In genomic region chr12:89436519-89436918, GRCm38 (mm10) we compare ENCODE assay signal across 28 mouse cellular contexts.
A peak's percentile ranks its signal among the peaks of the same experiment; 100 is the strongest.
DNase-seq lines count a peak whose midpoint lies in the region; ATAC-seq and TF ChIP-seq lines count a peak whose summit lies in the region.
"Had no signal": no experiment of that assay in that cellular context is flagged by ENCODE, and none has a peak within 500 bp of the region (broad histone marks: within the 10 kb centered on the region; RNA-seq: fewer than 3 reads in every experiment).

No protein-coding gene starts in this region.

- TF ChIP-seq CTCF in heart, postnatal 0 days (IDR thresholded peaks at IDR 0.05; ENCODE audit: low read depth) = no peak
- TF ChIP-seq CTCF in lung, embryonic 14.5 days (IDR thresholded peaks at IDR 0.05; ENCODE audit: low read depth) = no peak

- H3K9me3 ChIP-seq in heart, embryonic 11.5 days (replicated peaks; ENCODE audit: control insufficient read depth, low read length) = no peaks in the 10 kb centered on the region
- no peaks in the 10 kb centered on the region for H3K9me3 ChIP-seq in heart, embryonic 14.5 days (ENCODE audit: control insufficient read depth, low read length)
- H3K9me3 ChIP-seq in heart, postnatal 0 days (replicated peaks; ENCODE audit: control insufficient read depth, low read length) = no peaks in the 10 kb centered on the region
- no peaks in the 10 kb centered on the region for H3K9me3 ChIP-seq in lung, embryonic 14.5 days (ENCODE audit: low read depth, low read length)
- H3K9me3 ChIP-seq: embryonic facial prominence, embryonic 10.5 days; embryonic facial prominence, embryonic 13.5 days; forebrain, embryonic 10.5 days; forebrain, embryonic 13.5 days; hindbrain, embryonic 10.5 days; hindbrain, embryonic 13.5 days; intestine, embryonic 15.5 days had no signal

- DNase-seq in heart, postnatal 14 days = no peak
- no peak for DNase-seq in heart, postnatal 4 days
- DNase-seq in heart, postnatal 0 days (ENCODE audit: low spot score) = peak; percentile 8
- no peak for DNase-seq in heart, postnatal 25 days (ENCODE audit: low spot score)
- DNase-seq in lung, embryonic 14.5 days = peak; percentile 63
- DNase-seq in lung, postnatal 4 days = no peak
- DNase-seq: adrenal gland, adult 8-10 months; adrenal gland, postnatal 25 days; cerebellum, adult 11-12 months; cerebellum, adult 8-10 months; cerebellum, postnatal 10 days; cerebellum, postnatal 36 days; embryo, embryonic 11 days; gastrocnemius, postnatal 10 days; gastrocnemius, postnatal 36 days; kidney, adult 11 months had no signal

- peaks cover 7% of the 10 kb centered on the region; the same call in 1 of the 2 replicates for H3K4me1 ChIP-seq in heart, embryonic 11.5 days (ENCODE audit: control insufficient read depth, insufficient read depth, low read length)
- peaks cover 2 to 13% of the 10 kb centered on the region in 2 experiments; a peak in 2 of 4 replicates for H3K4me1 ChIP-seq in heart, embryonic 14.5 days (ENCODE audit: control insufficient read depth in 2 of 2, insufficient read depth in 2 of 2, low read length in 2 of 2)
- no peaks in the 10 kb centered on the region; the same call in 1 of the 2 replicates for H3K4me1 ChIP-seq in heart, postnatal 0 days (ENCODE audit: control insufficient read depth, insufficient read depth)
- H3K4me1 ChIP-seq in lung, embryonic 14.5 days (ENCODE audit: insufficient read depth) = no peaks in the 10 kb centered on the region
- H3K4me1 ChIP-seq: embryonic facial prominence, embryonic 10.5 days; embryonic facial prominence, embryonic 13.5 days; forebrain, embryonic 10.5 days; forebrain, embryonic 13.5 days; hindbrain, embryonic 10.5 days; hindbrain, embryonic 13.5 days; intestine, embryonic 15.5 days had no signal

- H3K27ac ChIP-seq in heart, embryonic 11.5 days (ENCODE audit: low read depth, low read length) = no peak overlapping the region
- H3K27ac ChIP-seq in heart, embryonic 14.5 days (replicated peaks in 1 of 2; ENCODE audit: control insufficient read depth in 1 of 2, insufficient read depth in 1 of 2, low read depth in 2 of 2, low read length in 2 of 2) = peak overlapping the region in 1 of 2 experiments; percentile 50; a peak in 3 of 4 replicates
- no peak overlapping the region for H3K27ac ChIP-seq in heart, postnatal 0 days (ENCODE audit: low read depth)
- H3K27ac ChIP-seq in lung, embryonic 14.5 days (ENCODE audit: low read depth) = no peak overlapping the region
- H3K27ac ChIP-seq: embryonic facial prominence, embryonic 10.5 days; embryonic facial prominence, embryonic 13.5 days; forebrain, embryonic 10.5 days; forebrain, embryonic 13.5 days; hindbrain, embryonic 10.5 days; hindbrain, embryonic 13.5 days; intestine, embryonic 15.5 days had no signal

- no peak overlapping the region for H3K4me3 ChIP-seq in heart, embryonic 11.5 days (ENCODE audit: low read depth, low read length)
- no peak overlapping the region for H3K4me3 ChIP-seq in heart, embryonic 14.5 days (ENCODE audit: control insufficient read depth in 1 of 2, insufficient read depth in 1 of 2, low read depth in 1 of 2, low read length in 2 of 2)
- H3K4me3 ChIP-seq in heart, postnatal 0 days (ENCODE audit: low read depth, low read length) = no peak overlapping the region
- H3K4me3 ChIP-seq in lung, embryonic 14.5 days (ENCODE audit: low read depth, low read length) = no peak overlapping the region
- H3K4me3 ChIP-seq: embryonic facial prominence, embryonic 10.5 days; embryonic facial prominence, embryonic 13.5 days; forebrain, embryonic 10.5 days; forebrain, embryonic 13.5 days; hindbrain, embryonic 10.5 days; hindbrain, embryonic 13.5 days; intestine, embryonic 15.5 days had no signal

- H3K27me3 ChIP-seq in heart, embryonic 11.5 days (ENCODE audit: control insufficient read depth, insufficient read depth, low read length) = no peaks in the 10 kb centered on the region
- no peaks in the 10 kb centered on the region for H3K27me3 ChIP-seq in heart, embryonic 14.5 days (ENCODE audit: control insufficient read depth, insufficient read depth, low read length)
- no peaks in the 10 kb centered on the region for H3K27me3 ChIP-seq in heart, postnatal 0 days (ENCODE audit: control insufficient read depth, insufficient read depth, low read length)
- H3K27me3 ChIP-seq in lung, embryonic 14.5 days (ENCODE audit: insufficient read depth, low read length) = no peaks in the 10 kb centered on the region
- H3K27me3 ChIP-seq: embryonic facial prominence, embryonic 13.5 days; forebrain, embryonic 13.5 days; hindbrain, embryonic 13.5 days; intestine, embryonic 15.5 days had no signal

- no peak overlapping the region for H3K9ac ChIP-seq in heart, embryonic 11.5 days (ENCODE audit: low read depth, low read length)
- no peak overlapping the region for H3K9ac ChIP-seq in heart, embryonic 14.5 days (ENCODE audit: low read length)
- no peak overlapping the region for H3K9ac ChIP-seq in heart, postnatal 0 days (replicated peaks; ENCODE audit: low read depth, low read length)
- H3K9ac ChIP-seq in lung, embryonic 14.5 days = no peak overlapping the region
- H3K9ac ChIP-seq: embryonic facial prominence, embryonic 13.5 days; forebrain, embryonic 13.5 days; hindbrain, embryonic 13.5 days; intestine, embryonic 15.5 days had no signal

- TF ChIP-seq EP300 in heart, postnatal 0 days (IDR thresholded peaks at IDR 0.05; ENCODE audit: low read depth) = no peak

- ATAC-seq in heart, embryonic 11.5 days (replicated peaks; ENCODE audit: insufficient number of reproducible peaks, low FRiP score, low TSS enrichment) = peak; percentile 65; the same call in 1 of the 2 replicates
- ATAC-seq in heart, embryonic 14.5 days (ENCODE audit: insufficient number of reproducible peaks, insufficient read depth, low FRiP score, low read depth) = peak; percentile 72; the same call in 1 of the 2 replicates
- ATAC-seq in heart, postnatal 0 days (ENCODE audit: insufficient read depth, low read depth) = peak; percentile 55; the same call in 1 of the 2 replicates
- peak; percentile 75; the same call in 1 of the 2 replicates for ATAC-seq in lung, embryonic 14.5 days (ENCODE audit: insufficient read depth)
- ATAC-seq: activated CD4-positive, CD25-positive, alpha-beta regulatory T cell, adult 4 months; forebrain, embryonic 13.5 days; forebrain, embryonic 16.5 days; hindbrain, embryonic 16.5 days; intestine, embryonic 15.5 days had no signal

- intact Hi-C loops in heart, postnatal 14 days (cut with DNase I) = no loop called here
- intact Hi-C loops in heart, postnatal 25 days (cut with DNase I) = no loop called here

- H3K36me3 ChIP-seq in heart, embryonic 11.5 days (ENCODE audit: control insufficient read depth, insufficient read depth, low read length) = no peaks in the 10 kb centered on the region
- no peaks in the 10 kb centered on the region for H3K36me3 ChIP-seq in heart, embryonic 14.5 days (ENCODE audit: control insufficient read depth, insufficient read depth, low read length)
- H3K36me3 ChIP-seq in heart, postnatal 0 days (replicated peaks; ENCODE audit: control insufficient read depth, insufficient read depth, low read length) = no peaks in the 10 kb centered on the region
- H3K36me3 ChIP-seq in lung, embryonic 14.5 days (ENCODE audit: insufficient read depth) = no peaks in the 10 kb centered on the region
- H3K36me3 ChIP-seq: embryonic facial prominence, embryonic 10.5 days; embryonic facial prominence, embryonic 13.5 days; forebrain, embryonic 10.5 days; hindbrain, embryonic 10.5 days; hindbrain, embryonic 13.5 days; intestine, embryonic 15.5 days had no signal

- H3K4me2 ChIP-seq in heart, embryonic 11.5 days = no peak overlapping the region
- 0 out of 2 replicates have a peak overlapping the region, but pooled peaks have one; percentile 11 for H3K4me2 ChIP-seq in heart, embryonic 14.5 days (ENCODE audit: low read length)
- H3K4me2 ChIP-seq in heart, postnatal 0 days (ENCODE audit: low read depth, low read length) = no peak overlapping the region
- H3K4me2 ChIP-seq in lung, embryonic 14.5 days = no peak overlapping the region
- H3K4me2 ChIP-seq: embryonic facial prominence, embryonic 13.5 days; forebrain, embryonic 13.5 days; hindbrain, embryonic 13.5 days; intestine, embryonic 15.5 days had no signal

Comparison
In these comparisons a context has a peak if more than half of its experiments do, and no peak if none do; other contexts are left out.
1. DNase-seq: peak in heart, postnatal 0 days (single experiment) and lung, embryonic 14.5 days (single experiment); none in heart, postnatal 14 days (0 of 2), heart, postnatal 4 days (single experiment), heart, postnatal 25 days (single experiment) and lung, postnatal 4 days (0 of 2).
2. Peak in every context shown above with its lines, with median percentiles within 50 percentile points of each other: ATAC-seq.